Mouse (Mus musculus) yolk sac, embryonic 10.5 days (tissue): ENCODE measurements around the gene H2afb2.

ENCODE experiments used
- DNase-seq: peaks from one replicate; pipeline ENCODE4 v3.0.0-alpha.2; 2017; ENCODE audit warnings: low spot score

The H2afb2 gene

DNA sequence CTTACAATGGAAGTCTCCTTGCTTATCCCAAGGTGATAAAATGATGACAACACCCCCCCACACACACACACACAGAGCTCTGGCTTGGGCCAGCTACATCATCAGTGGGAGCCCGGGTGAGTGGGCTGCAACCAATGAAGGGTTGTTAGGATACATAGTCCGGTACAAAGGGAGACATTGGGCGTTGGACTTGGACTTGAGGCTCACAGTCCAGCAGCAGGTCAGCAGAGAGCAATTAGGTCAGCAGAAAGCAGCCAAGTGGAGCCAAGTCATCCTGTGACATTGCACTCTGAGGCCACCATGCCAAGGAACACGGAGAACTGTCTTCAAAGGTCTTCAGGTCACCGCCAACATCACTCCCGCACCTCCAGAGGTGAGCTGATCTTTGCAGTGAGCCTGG, at the start of gene H2afb2:
H2afb2 (plus strand) TSS at position 301 of the 400 bp plus-strand sequence.
- no peak for DNase-seq
